Mouse (Mus musculus) kidney, adult 2 months (tissue): ENCODE results near the gene Slc44a3.

Experiments used
- CTCF ChIP-seq: fragments of 200-500 bp; conservative IDR thresholded peaks from 2 replicates; pipeline ENCODE4 v1.5.1; 2011; ENCODE audit warnings: low read depth, mild to moderate bottlenecking, control low read depth, low read length, moderate library complexity, mixed read lengths; ENCODE audit not compliant: insufficient read depth, insufficient read length
- POLR2A ChIP-seq: fragments of 200-500 bp; IDR thresholded peaks from one replicate; pipeline ENCODE4 v1.6.1; 2011; ENCODE audit warnings: low read depth, low read length, control low read depth

GRCm38 (mm10) chr3:121443861-121444271 lies 88.3 kb downstream of the Slc44a3 start:
- TF ChIP-seq POLR2A = no peak
- TF ChIP-seq CTCF = no peak
